Mouse (Mus musculus): ENCODE measurements around the gene Ovol1. TPM values are rescaled to one million over a fixed set of nuclear protein-coding genes. Genes with fewer than 3 reads are reported as not detected.
A peak's percentile ranks its signal among the peaks of the same experiment; 100 is the strongest.

Gene Ovol1
- polyA plus RNA-seq, 1 experiment from 2014 or later = 0.18 TPM

GRCm38 (mm10) chr19:5544031-5544430, 16.4 kb downstream of the Ovol1 start:
- 55% methylated on average over 11 of the region's 11 CpGs for WGBS
- Histone ChIP-seq H3K4me2 (no peak overlapping the region), H3K27ac (ENCODE audit: low read depth, low read length) (no peak overlapping the region), H3K9ac (ENCODE audit: low read length) (no peak overlapping the region), H3K36me3 (ENCODE audit: control insufficient read depth, insufficient read depth, low read length) (no peaks in the 10 kb centered on the region), H3K27me3 (ENCODE audit: control insufficient read depth, insufficient read depth, low read length) (no peaks in the 10 kb centered on the region), H3K9me3 (ENCODE audit: control insufficient read depth, low read length) (no peaks in the 10 kb centered on the region), H3K4me3 (ENCODE audit: low read depth, low read length) (no peak overlapping the region), H3K4me1 (ENCODE audit: control insufficient read depth, insufficient read depth, low read length) (no peaks in the 10 kb centered on the region)
- ATAC-seq (ENCODE audit: low FRiP score) = no peak
- DNase-seq (ENCODE audit: low spot score, missing footprints) = no peak

GRCm38 (mm10) chr19:5543362-5543761, 17.1 kb downstream of the Ovol1 start:
- Histone ChIP-seq H3K9me3 (ENCODE audit: control insufficient read depth, low read length) (no peaks in the 10 kb centered on the region), H3K4me3 (ENCODE audit: low read depth, low read length) (no peak overlapping the region), H3K36me3 (ENCODE audit: control insufficient read depth, insufficient read depth, low read length) (no peaks in the 10 kb centered on the region), H3K4me1 (ENCODE audit: control insufficient read depth, insufficient read depth, low read length) (no peaks in the 10 kb centered on the region), H3K4me2 (no peak overlapping the region), H3K27ac (ENCODE audit: low read depth, low read length) (no peak overlapping the region), H3K9ac (ENCODE audit: low read length) (no peak overlapping the region), H3K27me3 (ENCODE audit: control insufficient read depth, insufficient read depth, low read length) (no peaks in the 10 kb centered on the region)
- DNase-seq (ENCODE audit: low spot score, missing footprints) (no peak), ATAC-seq (ENCODE audit: low FRiP score) (no peak)
- 90% methylated on average over 9 of the region's 9 CpGs for WGBS

GRCm38 (mm10) chr19:5538786-5539185, 21.7 kb downstream of the Ovol1 start:
- H3K9ac ChIP-seq (ENCODE audit: low read length) = no peak overlapping the region
- H3K27ac ChIP-seq (ENCODE audit: low read depth, low read length) = no peak overlapping the region
- ATAC-seq (ENCODE audit: low FRiP score) (no peak), DNase-seq (ENCODE audit: low spot score, missing footprints) (no peak)
- H3K27me3 ChIP-seq (ENCODE audit: control insufficient read depth, insufficient read depth, low read length) = no peaks in the 10 kb centered on the region
- H3K4me2 ChIP-seq = no peak overlapping the region
- H3K9me3 ChIP-seq (ENCODE audit: control insufficient read depth, low read length) = no peaks in the 10 kb centered on the region
- H3K36me3 ChIP-seq (ENCODE audit: control insufficient read depth, insufficient read depth, low read length) = no peaks in the 10 kb centered on the region
- 66% methylated on average over 8 of the region's 8 CpGs for WGBS
- no peak overlapping the region for H3K4me3 ChIP-seq (ENCODE audit: low read depth, low read length)
- no peaks in the 10 kb centered on the region for H3K4me1 ChIP-seq (ENCODE audit: control insufficient read depth, insufficient read depth, low read length)

GRCm38 (mm10) chr19:5532520-5532919, 27.9 kb downstream of the Ovol1 start:
- Histone ChIP-seq H3K9ac (ENCODE audit: low read length) (no peak overlapping the region), H3K4me3 (ENCODE audit: low read depth, low read length) (no peak overlapping the region), H3K4me2 (no peak overlapping the region), H3K4me1 (ENCODE audit: control insufficient read depth, insufficient read depth, low read length) (peaks cover 11% of the 10 kb centered on the region), H3K27ac (ENCODE audit: low read depth, low read length) (no peak overlapping the region), H3K36me3 (ENCODE audit: control insufficient read depth, insufficient read depth, low read length) (no peaks in the 10 kb centered on the region), H3K9me3 (ENCODE audit: control insufficient read depth, low read length) (no peaks in the 10 kb centered on the region), H3K27me3 (ENCODE audit: control insufficient read depth, insufficient read depth, low read length) (no peaks in the 10 kb centered on the region)
- DNase-seq (ENCODE audit: low spot score, missing footprints) (no peak), ATAC-seq (ENCODE audit: low FRiP score) (no peak)
- WGBS = 78% methylated on average over 8 of the region's 8 CpGs

GRCm38 (mm10) chr19:5530138-5530524, 30.3 kb downstream of the Ovol1 start:
- ATAC-seq (ENCODE audit: low FRiP score) = no peak
- Histone ChIP-seq H3K27ac (ENCODE audit: low read depth, low read length) (no peak overlapping the region), H3K27me3 (ENCODE audit: control insufficient read depth, insufficient read depth, low read length) (no peaks in the 10 kb centered on the region), H3K4me2 (no peak overlapping the region), H3K9ac (ENCODE audit: low read length) (no peak overlapping the region), H3K4me3 (ENCODE audit: low read depth, low read length) (no peak overlapping the region), H3K4me1 (ENCODE audit: control insufficient read depth, insufficient read depth, low read length) (peaks cover 11% of the 10 kb centered on the region), H3K36me3 (ENCODE audit: control insufficient read depth, insufficient read depth, low read length) (no peaks in the 10 kb centered on the region), H3K9me3 (ENCODE audit: control insufficient read depth, low read length) (no peaks in the 10 kb centered on the region)
- 35% methylated on average over 7 of the region's 7 CpGs for WGBS
- no peak for DNase-seq (ENCODE audit: low spot score, missing footprints)

- peak overlapping the region; percentile 15; the same call in 1 of the 2 replicates for H3K4me2 ChIP-seq
- H3K36me3 ChIP-seq (ENCODE audit: control insufficient read depth, insufficient read depth, low read length) = no peaks in the 10 kb centered on the region
- no peaks in the 10 kb centered on the region for H3K27me3 ChIP-seq (ENCODE audit: control insufficient read depth, insufficient read depth, low read length)
- DNase-seq (ENCODE audit: low spot score, missing footprints) (peak; percentile 100), ATAC-seq (ENCODE audit: low FRiP score) (peak; percentile 91)
- peaks cover 11% of the 10 kb centered on the region for H3K4me1 ChIP-seq (ENCODE audit: control insufficient read depth, insufficient read depth, low read length)
- H3K27ac ChIP-seq (ENCODE audit: low read depth, low read length) = no peak overlapping the region
- H3K9me3 ChIP-seq (ENCODE audit: control insufficient read depth, low read length) = no peaks in the 10 kb centered on the region
- WGBS = 12% methylated on average over 20 of the region's 20 CpGs
- H3K4me3 ChIP-seq (ENCODE audit: low read depth, low read length) = no peak overlapping the region
- H3K9ac ChIP-seq (ENCODE audit: low read length) = no peak overlapping the region
These were observed 30.9 kb downstream of the Ovol1 start for GRCm38 (mm10) chr19:5529325-5530137.

GRCm38 (mm10) chr19:5525204-5525603, 35.2 kb downstream of the Ovol1 start:
- 67% methylated on average over 5 of the region's 5 CpGs for WGBS
- no peaks in the 10 kb centered on the region for H3K27me3 ChIP-seq (ENCODE audit: control insufficient read depth, insufficient read depth, low read length)
- DNase-seq (ENCODE audit: low spot score, missing footprints) (no peak), ATAC-seq (ENCODE audit: low FRiP score) (no peak)
- no peak overlapping the region for H3K27ac ChIP-seq (ENCODE audit: low read depth, low read length)
- H3K4me2 ChIP-seq = no peak overlapping the region
- H3K36me3 ChIP-seq (ENCODE audit: control insufficient read depth, insufficient read depth, low read length) = no peaks in the 10 kb centered on the region
- no peaks in the 10 kb centered on the region for H3K9me3 ChIP-seq (ENCODE audit: control insufficient read depth, low read length)
- no peak overlapping the region for H3K4me3 ChIP-seq (ENCODE audit: low read depth, low read length)
- H3K4me1 ChIP-seq (ENCODE audit: control insufficient read depth, insufficient read depth, low read length) = peaks cover 4% of the 10 kb centered on the region; the same call in 1 of the 2 replicates
- H3K9ac ChIP-seq (ENCODE audit: low read length) = no peak overlapping the region

GRCm38 (mm10) chr19:5518721-5519120, 41.7 kb downstream of the Ovol1 start:
- Histone ChIP-seq H3K4me2 (no peak overlapping the region), H3K9me3 (ENCODE audit: control insufficient read depth, low read length) (no peaks in the 10 kb centered on the region), H3K36me3 (ENCODE audit: control insufficient read depth, insufficient read depth, low read length) (no peaks in the 10 kb centered on the region), H3K4me1 (ENCODE audit: control insufficient read depth, insufficient read depth, low read length) (no peaks in the 10 kb centered on the region), H3K9ac (ENCODE audit: low read length) (no peak overlapping the region), H3K27me3 (ENCODE audit: control insufficient read depth, insufficient read depth, low read length) (no peaks in the 10 kb centered on the region), H3K4me3 (ENCODE audit: low read depth, low read length) (no peak overlapping the region), H3K27ac (ENCODE audit: low read depth, low read length) (no peak overlapping the region)
- 90% methylated on average over 3 of the region's 3 CpGs for WGBS
- no peak for DNase-seq (ENCODE audit: low spot score, missing footprints)
- no peak for ATAC-seq (ENCODE audit: low FRiP score)

- DNase-seq (ENCODE audit: low spot score, missing footprints) (no peak), ATAC-seq (ENCODE audit: low FRiP score) (no peak)
- Histone ChIP-seq H3K4me1 (ENCODE audit: control insufficient read depth, insufficient read depth, low read length) (no peaks in the 10 kb centered on the region), H3K27me3 (ENCODE audit: control insufficient read depth, insufficient read depth, low read length) (no peaks in the 10 kb centered on the region), H3K4me3 (ENCODE audit: low read depth, low read length) (no peak overlapping the region), H3K27ac (ENCODE audit: low read depth, low read length) (no peak overlapping the region), H3K9ac (ENCODE audit: low read length) (no peak overlapping the region), H3K4me2 (no peak overlapping the region), H3K36me3 (ENCODE audit: control insufficient read depth, insufficient read depth, low read length) (no peaks in the 10 kb centered on the region), H3K9me3 (ENCODE audit: control insufficient read depth, low read length) (no peaks in the 10 kb centered on the region)
- WGBS = 81% methylated on average over 8 of the region's 8 CpGs
These were observed 43.4 kb downstream of the Ovol1 start for GRCm38 (mm10) chr19:5516906-5517505.
